Mouse (Mus musculus): ENCODE data around the gene Zfp652. TPM values are rescaled to one million over a fixed set of nuclear protein-coding genes. Genes with fewer than 3 reads are reported as not detected.

The Zfp652 gene
- total RNA-seq, 1 experiment from 2014 or later: 15.2 TPM

DNA sequence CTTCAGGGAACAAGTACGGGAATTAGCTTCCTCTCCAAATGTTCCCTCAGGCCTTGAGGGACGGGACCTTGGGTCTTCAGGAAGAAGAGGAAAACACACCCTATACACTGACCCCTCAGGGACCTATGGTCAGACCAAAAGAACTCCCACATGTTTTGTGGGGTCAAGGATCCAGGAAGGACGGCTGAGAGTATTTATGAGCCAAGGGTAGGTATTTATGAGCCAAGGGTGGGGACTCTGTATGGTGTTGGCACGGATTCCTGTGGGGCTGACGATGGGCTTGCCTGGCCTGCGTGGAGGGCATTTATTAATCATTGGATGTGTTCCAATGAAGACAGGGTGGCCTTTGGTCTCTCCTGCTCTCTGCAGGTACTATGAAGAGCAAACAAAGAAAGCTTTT lies 124.0 kb downstream of the Zfp652 start:
- no peak for ATAC-seq (replicated peaks; ENCODE audit: insufficient number of reproducible peaks, low FRiP score, low TSS enrichment, poor library complexity, severe bottlenecking)

DNA sequence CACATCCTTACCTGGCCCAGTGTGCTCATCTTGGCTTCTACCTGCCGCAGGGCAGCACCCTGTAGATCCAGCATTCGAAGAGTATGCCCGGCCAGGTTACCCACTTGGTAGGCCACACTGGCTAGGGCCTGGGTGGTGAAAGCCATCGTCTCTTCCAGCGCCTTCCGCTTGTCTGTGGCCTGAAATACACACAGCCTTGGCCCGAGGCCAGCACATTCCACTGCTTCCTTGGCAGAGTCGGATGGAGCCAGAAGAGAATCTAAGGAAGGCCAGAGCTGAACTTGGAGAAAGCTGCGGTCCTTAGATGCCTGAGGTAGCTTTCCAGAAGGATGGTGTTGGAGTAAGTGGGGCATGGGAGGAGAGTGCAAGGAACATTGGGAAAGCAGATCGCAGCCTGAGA lies 124.6 kb downstream of the Zfp652 start, which contains the start of gene Gngt2:
Gene Gngt2, plus strand, starts transcription at position 158 of the 400 bp plus-strand sequence.
- no peak for ATAC-seq (replicated peaks; ENCODE audit: insufficient number of reproducible peaks, low FRiP score, low TSS enrichment, poor library complexity, severe bottlenecking)

GRCm38 (mm10) chr11:95838598-95838997 lies 126.1 kb downstream of the Zfp652 start:
- no peak for ATAC-seq (replicated peaks; ENCODE audit: insufficient number of reproducible peaks, low FRiP score, low TSS enrichment, poor library complexity, severe bottlenecking)

DNA sequence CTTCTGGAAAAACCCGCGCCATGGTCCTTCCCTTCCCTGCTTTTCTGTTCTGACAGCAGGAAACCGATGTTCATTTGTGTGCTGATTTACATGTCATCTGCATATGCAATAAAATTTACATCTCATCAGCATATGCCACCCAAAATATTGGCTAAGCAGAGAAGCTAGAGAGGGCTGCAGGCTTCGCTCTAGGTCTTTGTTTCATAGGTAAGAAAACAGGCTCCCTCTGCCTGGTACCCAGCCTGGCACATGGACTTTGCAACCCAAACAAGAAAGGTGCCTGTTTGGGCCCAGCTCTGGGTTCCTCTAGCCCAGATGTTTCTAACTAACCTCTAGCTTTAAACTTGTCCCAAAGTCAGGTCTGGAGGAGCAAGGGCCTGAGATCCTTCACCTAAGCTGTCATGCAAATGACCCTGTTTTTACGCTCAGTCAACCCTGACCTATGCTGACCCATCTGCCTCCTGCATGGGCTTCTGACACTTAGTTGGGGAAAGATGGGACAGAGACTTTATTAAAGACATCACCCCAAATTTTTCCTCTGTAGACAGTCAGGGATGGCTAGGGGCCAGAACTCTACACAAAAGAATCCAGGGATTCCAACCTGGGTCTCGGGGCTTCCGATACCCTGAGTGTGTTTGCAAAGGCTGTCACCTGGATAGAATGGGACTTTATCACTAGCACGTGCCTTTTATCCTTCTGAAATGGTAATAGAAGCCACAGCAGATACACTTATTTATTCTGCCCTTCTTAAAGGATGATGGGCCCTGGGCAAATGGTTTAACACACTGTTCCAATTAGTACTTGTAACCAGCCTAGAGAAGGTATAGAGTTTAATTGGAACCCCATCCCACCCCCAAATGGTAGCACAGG lies 126.8 kb downstream of the Zfp652 start:
- ATAC-seq (replicated peaks; ENCODE audit: insufficient number of reproducible peaks, low FRiP score, low TSS enrichment, poor library complexity, severe bottlenecking): no peak

DNA sequence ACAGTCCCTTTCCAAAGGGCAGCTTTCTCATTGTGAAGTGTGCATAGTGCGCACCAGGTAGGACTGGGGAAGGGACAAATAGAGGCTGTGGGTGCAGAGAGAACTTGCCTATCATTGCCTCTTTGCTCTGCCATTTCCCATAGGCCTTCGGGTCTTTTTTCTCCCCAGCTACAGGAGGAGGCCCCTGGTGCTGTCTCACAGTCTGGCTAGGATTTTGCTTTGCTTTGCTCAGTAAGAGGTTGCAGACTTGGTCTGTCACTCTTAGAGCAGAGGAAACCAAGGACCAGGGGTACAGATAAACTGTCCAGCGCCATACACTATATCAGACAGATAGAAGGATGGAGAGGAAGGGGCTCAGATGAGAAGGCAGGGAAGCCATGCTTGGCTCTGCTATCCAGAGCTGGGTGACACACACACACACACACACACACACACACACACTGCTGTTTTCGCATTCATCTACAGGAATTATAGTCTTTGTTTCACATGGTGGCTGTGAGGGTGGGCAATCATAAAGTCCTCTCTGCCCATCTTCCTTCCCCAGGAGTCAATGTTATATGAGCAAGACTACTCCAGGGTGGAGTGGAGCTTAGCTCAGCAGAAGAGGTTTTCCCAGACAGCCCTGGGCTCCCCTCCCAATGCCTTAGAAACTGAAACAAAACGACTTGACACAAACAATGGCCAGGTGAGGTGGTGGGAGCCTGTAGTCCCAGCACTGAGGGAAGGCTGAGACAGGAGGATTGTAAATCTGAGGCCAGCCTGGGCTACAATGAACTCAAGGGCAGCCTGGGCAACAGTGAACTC lies 128.4 kb downstream of the Zfp652 start:
- no peak for ATAC-seq (replicated peaks; ENCODE audit: insufficient number of reproducible peaks, low FRiP score, low TSS enrichment, poor library complexity, severe bottlenecking)

DNA sequence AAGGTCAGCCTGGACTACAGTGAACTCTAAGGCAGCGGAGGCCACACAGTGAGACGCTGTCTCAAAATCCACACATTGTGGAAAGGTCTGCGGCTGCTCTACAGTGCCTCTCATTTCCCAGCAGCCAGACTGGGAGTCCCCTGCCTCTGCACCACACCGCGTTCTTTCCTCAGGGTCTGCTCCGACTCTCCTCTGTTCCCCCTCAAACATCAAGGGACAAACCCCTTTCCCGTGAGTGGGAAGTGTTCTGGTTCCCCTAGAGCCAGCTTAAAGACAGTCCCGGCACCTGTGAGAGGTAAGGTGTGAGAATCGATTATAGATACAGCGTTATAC lies 129.0 kb downstream of the Zfp652 start:
- ATAC-seq (replicated peaks; ENCODE audit: insufficient number of reproducible peaks, low FRiP score, low TSS enrichment, poor library complexity, severe bottlenecking): no peak

DNA sequence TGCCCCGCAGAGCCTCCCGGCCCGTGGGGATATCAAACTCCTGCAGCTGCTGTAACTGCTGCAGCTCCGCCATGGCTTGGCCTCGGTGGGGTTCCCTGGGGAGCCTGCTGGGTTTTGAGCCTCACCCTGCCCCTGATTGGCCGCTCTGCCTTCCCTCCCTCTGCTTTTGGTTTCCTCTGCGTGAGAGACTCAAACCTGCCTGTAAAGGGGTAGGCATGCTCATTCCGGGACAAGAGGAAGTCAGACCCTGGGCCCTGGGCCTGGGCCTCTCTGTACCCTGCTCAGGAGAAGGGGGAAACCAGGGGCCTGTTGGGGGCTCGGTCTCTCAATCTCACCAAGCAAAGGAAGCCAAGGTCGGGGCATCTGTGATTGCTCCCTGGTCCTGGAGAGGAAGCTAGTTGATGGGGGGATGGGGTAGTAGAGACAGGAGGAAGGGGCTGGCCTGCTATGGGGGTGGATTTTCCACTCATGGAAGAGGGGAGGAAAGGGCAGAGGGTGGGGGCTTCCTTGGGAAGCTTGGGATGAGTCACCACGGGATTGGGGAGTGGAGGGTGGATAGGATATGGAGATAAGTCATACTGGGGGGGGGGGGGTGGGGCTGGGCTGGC lies 129.7 kb downstream of the Zfp652 start, which contains the start of gene Abi3:
Gene Abi3, minus strand, starts transcription at position 403 of the 608 bp plus-strand sequence.
- peak; percentile 61 for ATAC-seq (replicated peaks; ENCODE audit: insufficient number of reproducible peaks, low FRiP score, low TSS enrichment, poor library complexity, severe bottlenecking)

GRCm38 (mm10) chr11:95842953-95843352 lies 130.5 kb downstream of the Zfp652 start:
- peak; percentile 68 for ATAC-seq (replicated peaks; ENCODE audit: insufficient number of reproducible peaks, low FRiP score, low TSS enrichment, poor library complexity, severe bottlenecking)

DNA sequence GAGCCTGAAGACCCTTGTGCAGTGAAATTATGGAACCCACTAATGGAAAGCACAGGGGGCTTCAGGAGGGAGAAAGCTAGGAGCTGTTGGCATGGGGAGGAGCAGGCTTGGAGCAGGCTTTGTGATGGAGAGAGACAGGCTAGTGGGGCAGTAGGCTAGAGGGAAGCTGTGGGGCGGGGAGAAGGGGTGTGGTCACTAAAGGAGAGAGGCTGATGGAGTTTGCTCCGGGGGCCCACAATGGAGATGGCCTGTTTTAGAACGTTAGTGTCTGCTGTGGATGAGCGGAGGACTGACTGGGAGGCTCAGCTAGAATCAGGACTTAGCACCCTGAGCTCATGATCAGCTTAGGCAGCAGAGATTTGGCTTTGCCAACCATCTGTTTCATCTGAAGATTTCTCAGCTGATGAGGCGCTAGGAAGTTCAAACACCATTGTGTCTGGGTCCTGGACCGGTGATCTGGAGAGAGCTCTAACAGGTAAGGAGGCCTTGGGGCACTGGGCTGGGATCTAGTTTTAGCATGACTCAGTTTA lies 131.0 kb downstream of the Zfp652 start:
- ATAC-seq (replicated peaks; ENCODE audit: insufficient number of reproducible peaks, low FRiP score, low TSS enrichment, poor library complexity, severe bottlenecking): peak; percentile 28

DNA sequence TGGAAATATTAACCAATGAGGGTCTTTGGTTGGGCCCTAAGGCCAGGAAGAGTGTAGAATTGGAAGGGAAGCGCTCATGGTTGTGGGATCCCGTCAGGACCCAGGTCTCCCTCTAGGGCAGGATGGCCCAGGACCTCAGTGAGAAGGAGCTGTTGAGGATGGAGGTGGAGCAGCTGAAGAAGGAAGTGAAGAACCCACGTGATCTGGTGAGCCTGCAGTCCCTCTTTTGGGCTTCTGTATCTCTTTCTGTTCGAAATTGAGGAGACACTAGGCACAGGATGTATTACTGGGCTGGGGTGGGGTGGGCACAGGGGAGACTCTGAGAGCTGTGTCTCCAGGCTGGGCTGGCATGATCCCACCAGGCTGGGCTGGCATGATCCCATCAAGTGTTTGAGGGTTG lies 132.5 kb downstream of the Zfp652 start:
- 0 out of 2 replicates have a peak, but pooled peaks have one; percentile 23 for ATAC-seq (replicated peaks; ENCODE audit: insufficient number of reproducible peaks, low FRiP score, low TSS enrichment, poor library complexity, severe bottlenecking)

DNA sequence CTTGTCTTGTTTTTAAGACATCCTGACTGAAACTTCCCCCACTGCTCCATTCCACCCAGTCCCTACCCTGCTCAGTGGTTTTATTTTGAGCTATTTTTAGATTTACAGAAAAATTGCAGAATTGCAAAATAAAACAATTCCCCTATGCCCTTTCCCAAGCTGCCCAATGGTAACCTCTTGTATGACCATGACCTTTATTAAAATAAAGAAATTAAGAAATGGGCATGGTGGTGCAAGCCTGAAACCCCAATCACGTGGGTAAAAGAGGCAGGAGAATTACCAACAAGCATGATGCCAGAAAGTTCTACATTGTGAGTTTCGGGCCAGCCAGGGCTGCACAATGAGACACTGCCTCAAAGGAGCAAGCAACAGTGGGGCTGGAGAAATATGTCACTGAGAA lies 138.4 kb downstream of the Zfp652 start:
- ATAC-seq (replicated peaks; ENCODE audit: insufficient number of reproducible peaks, low FRiP score, low TSS enrichment, poor library complexity, severe bottlenecking): peak; percentile 85

- no peak for ATAC-seq (replicated peaks; ENCODE audit: insufficient number of reproducible peaks, low FRiP score, low TSS enrichment, poor library complexity, severe bottlenecking)
Measured at GRCm38 (mm10) chr11:95853684-95854083, 141.2 kb downstream of the Zfp652 start.

DNA sequence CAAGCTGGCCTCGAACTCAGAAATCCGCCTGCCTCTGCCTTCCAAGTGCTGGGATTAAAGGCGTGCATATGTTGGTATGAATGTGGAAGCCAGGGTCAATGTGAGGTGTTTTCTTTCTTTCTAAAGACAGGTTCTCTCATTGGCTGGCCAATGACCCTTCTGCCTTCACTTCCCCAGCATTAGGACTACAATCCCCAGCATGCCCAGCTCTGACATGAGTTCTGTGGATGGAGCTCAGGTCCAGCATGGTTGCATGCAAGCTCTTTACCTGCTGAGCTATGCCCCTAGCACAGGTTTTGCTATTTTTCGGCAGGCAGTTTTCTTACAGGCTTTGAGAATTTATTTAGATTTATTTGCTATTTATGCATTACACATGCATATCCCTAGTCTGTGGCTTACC lies 144.8 kb downstream of the Zfp652 start:
- ATAC-seq (replicated peaks; ENCODE audit: insufficient number of reproducible peaks, low FRiP score, low TSS enrichment, poor library complexity, severe bottlenecking): no peak

- no peak for ATAC-seq (replicated peaks; ENCODE audit: insufficient number of reproducible peaks, low FRiP score, low TSS enrichment, poor library complexity, severe bottlenecking)
Measured at GRCm38 (mm10) chr11:95857716-95858527, 145.4 kb downstream of the Zfp652 start.

DNA sequence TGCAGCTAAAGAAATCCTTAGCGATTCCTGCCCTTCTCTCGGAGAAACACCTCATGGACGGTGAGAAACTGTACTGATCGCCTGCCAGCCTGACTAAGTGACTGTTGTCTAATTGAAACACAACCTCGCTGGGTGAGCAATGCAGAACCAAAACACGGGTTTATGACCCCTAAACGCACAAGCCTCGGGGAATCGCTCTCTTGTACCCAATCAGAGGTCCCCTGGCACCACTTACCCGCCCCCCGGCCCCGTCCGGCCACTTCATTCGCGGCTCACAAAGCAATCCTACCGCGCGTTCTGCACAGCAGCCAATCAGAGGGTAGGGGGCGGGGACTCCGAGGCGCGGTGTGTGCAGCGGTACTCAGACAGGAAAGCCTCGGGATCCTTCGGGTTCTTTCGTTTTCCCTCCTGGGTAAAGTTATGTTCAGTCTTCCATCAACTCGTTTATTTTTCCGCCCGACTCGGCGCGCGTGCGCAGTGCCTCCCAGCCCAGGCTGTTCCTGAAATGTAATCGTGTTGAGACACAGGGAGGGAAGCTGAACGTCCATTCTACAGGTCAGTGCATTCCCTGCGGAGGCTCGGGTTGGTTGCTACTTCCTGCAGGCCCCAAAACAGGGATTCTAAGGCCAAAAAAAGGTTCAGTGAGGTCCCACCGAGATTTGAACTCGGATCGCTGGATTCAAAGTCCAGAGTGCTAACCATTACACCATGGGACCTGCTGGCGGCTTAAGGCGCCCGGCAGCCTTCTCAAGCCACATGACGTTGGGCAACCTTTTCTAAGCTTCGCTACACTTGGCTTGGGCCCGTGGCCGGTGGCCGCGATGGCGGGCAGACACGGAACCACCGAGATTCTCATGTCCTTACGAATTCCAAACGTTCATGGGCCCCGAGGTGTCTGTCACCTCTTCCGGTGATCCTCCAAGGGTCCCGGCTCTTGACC lies 146.3 kb downstream of the Zfp652 start:
- ATAC-seq (replicated peaks; ENCODE audit: insufficient number of reproducible peaks, low FRiP score, low TSS enrichment, poor library complexity, severe bottlenecking): peak; percentile 92

DNA sequence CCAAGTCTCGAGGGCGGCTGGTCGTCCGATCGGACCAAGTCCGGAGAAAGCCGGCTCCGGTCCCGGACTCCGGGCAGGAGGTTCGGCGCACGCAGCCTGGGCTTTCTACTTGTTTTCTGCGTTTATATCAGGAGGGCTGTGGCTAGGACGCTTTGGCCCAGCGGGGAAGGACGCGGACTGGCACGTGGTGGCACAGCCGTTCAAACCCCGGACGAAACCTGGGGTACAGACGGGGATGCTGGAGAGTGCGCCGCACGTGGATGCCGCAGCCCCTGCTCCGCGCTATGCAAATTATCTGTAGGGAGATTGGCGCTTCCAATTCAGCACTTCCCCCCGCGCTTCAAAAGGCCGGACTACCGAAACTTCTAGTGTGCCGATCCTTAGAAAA lies 147.0 kb downstream of the Zfp652 start:
- peak; percentile 26; the same call in 1 of the 2 replicates for ATAC-seq (replicated peaks; ENCODE audit: insufficient number of reproducible peaks, low FRiP score, low TSS enrichment, poor library complexity, severe bottlenecking)

GRCm38 (mm10) chr11:95860071-95860490 lies 147.6 kb downstream of the Zfp652 start:
- no peak for ATAC-seq (replicated peaks; ENCODE audit: insufficient number of reproducible peaks, low FRiP score, low TSS enrichment, poor library complexity, severe bottlenecking)

Measured in monocyte, adult 5-6 weeks (primary cell).